Mouse (Mus musculus) yolk sac, embryonic 10.5 days (tissue): Measurements from ENCODE around the gene Tmem63b.

ENCODE experiments used
- DNase-seq: peaks from one replicate; pipeline ENCODE4 v3.0.0-alpha.2; 2017; ENCODE audit warnings: low spot score

The Tmem63b gene

GRCm38 (mm10) chr17:45619386-45620256, 67.1 kb downstream of the Tmem63b start:
- no peak for DNase-seq

- DNase-seq: peak; percentile 86
Measured at GRCm38 (mm10) chr17:45618941-45619385, 67.7 kb downstream of the Tmem63b start.

GRCm38 (mm10) chr17:45617655-45618054, 69.0 kb downstream of the Tmem63b start:
- no peak for DNase-seq

GRCm38 (mm10) chr17:45616679-45617078, 70.0 kb downstream of the Tmem63b start:
- no peak for DNase-seq

GRCm38 (mm10) chr17:45616046-45616650, 70.6 kb downstream of the Tmem63b start:
- DNase-seq: no peak

- no peak for DNase-seq
Measured at GRCm38 (mm10) chr17:45612921-45613320, 73.8 kb downstream of the Tmem63b start.

- DNase-seq: no peak
Measured at GRCm38 (mm10) chr17:45612008-45612407, 74.7 kb downstream of the Tmem63b start.
